Mouse (Mus musculus) liver, adult 2 months (tissue): ENCODE data around the gene Pcnx2. TPM values are rescaled to one million over a fixed set of nuclear protein-coding genes. Genes with fewer than 3 reads are reported as not detected.
A peak's percentile ranks its signal among the peaks of the same experiment; 100 is the strongest.

ENCODE experiments used
- DNase-seq: peaks from one replicate; pipeline ENCODE4 v3.0.0-alpha.2; 2011; ENCODE audit warnings: low read depth, low spot score; ENCODE audit errors: extremely low read depth
- H3K27ac ChIP-seq: fragments of 200-500 bp; replicated peaks from 2 replicates; pipeline ENCODE4 v1.5.1; 2012; ENCODE audit warnings: low read depth, mild to moderate bottlenecking, control low read depth, inconsistent platforms, low read length; ENCODE audit not compliant: insufficient read depth
- H3K27me3 ChIP-seq: fragments of 200-500 bp; 2 replicates; pipeline ENCODE4 v1.6.1; 2012; ENCODE audit warnings: mild to moderate bottlenecking, moderate library complexity, low read length, inconsistent platforms; ENCODE audit not compliant: control insufficient read depth, insufficient read depth
- H3K36me3 ChIP-seq: fragments of 200-500 bp; 2 replicates; pipeline ENCODE4 v1.6.1; 2012; ENCODE audit warnings: low read length, inconsistent platforms; ENCODE audit not compliant: control insufficient read depth, insufficient read depth
- H3K4me1 ChIP-seq: fragments of 200-500 bp; 2 replicates; pipeline ENCODE4 v1.6.1; 2011; ENCODE audit warnings: low read length; ENCODE audit not compliant: control insufficient read depth, insufficient read depth
- H3K4me3 ChIP-seq: fragments of 200-500 bp; 2 replicates; pipeline ENCODE4 v1.5.1; 2011; ENCODE audit warnings: low read depth, mild to moderate bottlenecking, control low read depth, low read length, moderate library complexity; ENCODE audit not compliant: insufficient read depth
- H3K79me2 ChIP-seq: fragments of 200-500 bp; 2 replicates; pipeline ENCODE4 v1.6.1; 2012; ENCODE audit warnings: inconsistent platforms, mild to moderate bottlenecking, low read length, moderate library complexity; ENCODE audit not compliant: control insufficient read depth, insufficient read depth
- H3K9ac ChIP-seq: fragments of 200-500 bp; 2 replicates; pipeline ENCODE4 v1.6.1; 2012; ENCODE audit warnings: low read depth, mild to moderate bottlenecking, control low read depth, inconsistent platforms, low read length
- CTCF ChIP-seq: fragments of 200-500 bp; IDR thresholded peaks from 2 replicates; pipeline ENCODE4 v1.5.1; 2011; ENCODE audit warnings: low read depth, low read length, control low read depth
- POLR2A ChIP-seq: fragments of 200-500 bp; IDR thresholded peaks from 2 replicates; pipeline ENCODE4 v1.6.1; 2011; ENCODE audit warnings: low read length, control low read depth; ENCODE audit not compliant: insufficient read depth; ENCODE audit errors: extremely low read depth
- WGBS: fragments of 180-500 bp; shearing (Covaris S2); methylation state at CpG from one replicate; pipeline ENCODE4 v1.1.7; 2018; 5-methylcytosine and 5-hydroxymethylcytosine counted together
- polyA plus RNA-seq: library from polyadenylated mRNA; depleted of rRNA; stranded (reverse); fragments of >200 nt; gene quantifications from 2 replicates; pipeline ENCODE4 v1.2.3, GENCODE M21; 2012
- total RNA-seq: library from RNA; depleted of rRNA; stranded (reverse); fragments of >200 nt; gene quantifications from 2 replicates; pipeline ENCODE4 v1.2.3, GENCODE M21; 2014

The Pcnx2 gene
- total and polyA plus RNA-seq, 2 experiments, result 0.05 TPM; not detected in 1

DNA sequence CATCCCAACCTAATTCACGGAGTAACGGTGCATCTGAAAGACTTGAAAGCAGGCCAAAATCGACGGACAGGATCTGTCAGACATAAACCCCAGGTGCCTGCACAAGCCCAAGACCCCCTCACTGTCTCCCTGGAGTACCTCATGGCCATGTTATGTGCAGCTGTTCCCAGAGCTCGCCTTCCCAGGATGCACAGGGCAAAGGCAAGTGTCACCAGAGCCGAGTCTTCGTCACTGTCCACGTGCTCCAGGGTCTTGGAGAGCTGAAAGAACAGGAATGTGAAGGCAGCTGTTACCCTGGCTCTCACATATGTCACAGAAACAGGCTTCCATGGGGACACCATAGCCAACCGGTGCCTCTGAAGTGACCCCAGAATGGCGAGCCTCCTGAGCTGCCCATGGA is 130.0 kb downstream of the Pcnx2 start:
- no peak for TF ChIP-seq POLR2A
- TF ChIP-seq CTCF, result no peak
- no peaks in the 10 kb centered on the region for H3K27me3 ChIP-seq
- 96% methylated on average over 10 of the region's 10 CpGs for WGBS
- H3K9ac ChIP-seq, result no peak overlapping the region
- no peak overlapping the region for H3K4me3 ChIP-seq
- H3K79me2 ChIP-seq, result no peaks in the 10 kb centered on the region
- H3K4me1 ChIP-seq, result no peaks in the 10 kb centered on the region
- no peak for DNase-seq
- no peak overlapping the region for H3K27ac ChIP-seq
- no peaks in the 10 kb centered on the region for H3K36me3 ChIP-seq

DNA sequence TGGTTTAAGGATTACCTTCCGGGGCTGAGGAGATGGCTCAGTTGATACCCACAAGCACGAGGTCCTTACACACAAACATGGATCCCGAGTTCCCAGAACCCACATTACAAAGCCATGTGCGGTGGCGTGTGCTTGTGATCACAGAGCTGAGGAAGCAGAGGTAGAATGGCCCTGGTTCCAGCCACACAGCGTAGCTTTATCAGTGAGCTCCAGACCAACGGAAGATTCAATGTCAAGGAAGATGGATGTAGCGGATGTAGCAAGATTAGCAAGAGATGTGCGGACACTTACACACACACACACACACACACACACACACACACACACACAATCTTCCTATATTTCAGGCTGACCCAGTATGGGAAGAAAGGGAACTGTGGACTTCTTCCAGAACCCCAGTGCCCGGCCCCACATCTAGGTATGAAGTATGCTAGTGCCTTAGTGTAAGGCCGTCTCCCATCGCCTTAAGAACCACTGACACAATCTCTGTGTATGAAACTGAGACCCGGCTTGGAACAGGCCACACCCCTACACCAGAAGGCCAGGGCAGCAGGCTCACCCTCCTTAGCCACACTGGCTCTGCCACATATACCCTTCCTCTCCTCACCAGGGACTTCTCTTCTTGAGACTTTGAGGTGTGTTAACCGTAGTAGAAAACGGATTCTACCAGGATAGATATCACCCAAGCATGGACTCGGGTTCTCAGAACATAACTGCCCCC is 134.9 kb downstream of the Pcnx2 start:
- H3K27me3 ChIP-seq, result no peaks in the 10 kb centered on the region
- DNase-seq, result no peak
- H3K27ac ChIP-seq, result no peak overlapping the region
- WGBS, result 91% methylated on average over 16 of the region's 16 CpGs
- TF ChIP-seq CTCF, result no peak
- TF ChIP-seq POLR2A, result no peak
- no peak overlapping the region for H3K9ac ChIP-seq
- no peak overlapping the region for H3K4me3 ChIP-seq
- no peaks in the 10 kb centered on the region for H3K79me2 ChIP-seq
- H3K36me3 ChIP-seq, result no peaks in the 10 kb centered on the region
- H3K4me1 ChIP-seq, result no peaks in the 10 kb centered on the region

DNA sequence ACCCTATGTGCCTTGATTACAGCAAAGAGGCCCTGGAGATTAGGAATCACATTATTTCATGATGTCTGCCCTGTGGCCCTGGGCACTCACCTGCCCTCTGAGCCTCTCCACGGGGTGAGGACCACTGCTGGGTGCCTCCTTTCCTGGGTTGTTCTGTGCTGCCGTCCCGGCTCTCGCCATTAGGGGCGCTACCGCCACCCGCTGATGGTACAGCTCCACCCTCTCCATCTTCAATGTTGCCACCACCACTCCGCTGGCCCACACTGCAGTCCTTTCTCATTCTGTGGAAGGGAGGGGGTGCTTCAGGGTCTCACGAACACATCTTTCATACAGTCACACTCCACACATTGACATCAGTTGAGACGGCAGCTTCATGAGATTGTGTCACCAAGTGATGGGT is 139.1 kb downstream of the Pcnx2 start:
- TF ChIP-seq POLR2A, result no peak
- peak; percentile 56; the same call in 1 of the 2 replicates for TF ChIP-seq CTCF

DNA sequence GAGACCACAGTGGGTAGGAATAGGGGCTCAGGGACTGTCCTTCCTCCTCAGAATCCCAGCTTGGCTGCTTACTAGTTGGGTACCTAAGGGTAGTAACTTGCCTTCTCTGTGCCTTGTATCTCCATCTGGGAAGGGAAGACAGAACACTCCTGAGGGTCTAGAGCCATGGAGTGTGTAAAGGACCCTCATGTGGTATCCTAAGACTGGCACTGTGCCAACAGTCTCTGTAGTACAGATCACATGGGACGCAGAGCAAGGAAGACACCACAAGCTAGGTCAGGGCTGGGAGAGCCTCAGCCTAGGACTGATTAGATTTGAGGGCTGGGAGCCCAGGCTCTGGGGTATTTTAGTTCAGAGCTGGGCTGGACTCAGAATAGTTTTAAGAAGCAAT is 141.0 kb downstream of the Pcnx2 start:
- TF ChIP-seq POLR2A, result no peak
- TF ChIP-seq CTCF, result no peak
- Histone ChIP-seq H3K4me1 (no peaks in the 10 kb centered on the region), H3K27me3 (no peaks in the 10 kb centered on the region), H3K4me3 (no peak overlapping the region), H3K9ac (no peak overlapping the region), H3K27ac (no peak overlapping the region), H3K79me2 (no peaks in the 10 kb centered on the region), H3K36me3 (no peaks in the 10 kb centered on the region)
- DNase-seq, result no peak
- WGBS, result 69% methylated on average over 1 of the region's 1 CpGs

More for the DNA sequence above, 139.1 kb downstream of the Pcnx2 start:
- H3K4me3 ChIP-seq, result no peak overlapping the region
- DNase-seq, result no peak
- WGBS, result 64% methylated on average over 10 of the region's 10 CpGs
- H3K27me3 ChIP-seq, result no peaks in the 10 kb centered on the region
- H3K79me2 ChIP-seq, result no peaks in the 10 kb centered on the region
- no peak overlapping the region for H3K9ac ChIP-seq
- H3K36me3 ChIP-seq, result no peaks in the 10 kb centered on the region
- H3K4me1 ChIP-seq, result no peaks in the 10 kb centered on the region
- H3K27ac ChIP-seq, result no peak overlapping the region

DNA sequence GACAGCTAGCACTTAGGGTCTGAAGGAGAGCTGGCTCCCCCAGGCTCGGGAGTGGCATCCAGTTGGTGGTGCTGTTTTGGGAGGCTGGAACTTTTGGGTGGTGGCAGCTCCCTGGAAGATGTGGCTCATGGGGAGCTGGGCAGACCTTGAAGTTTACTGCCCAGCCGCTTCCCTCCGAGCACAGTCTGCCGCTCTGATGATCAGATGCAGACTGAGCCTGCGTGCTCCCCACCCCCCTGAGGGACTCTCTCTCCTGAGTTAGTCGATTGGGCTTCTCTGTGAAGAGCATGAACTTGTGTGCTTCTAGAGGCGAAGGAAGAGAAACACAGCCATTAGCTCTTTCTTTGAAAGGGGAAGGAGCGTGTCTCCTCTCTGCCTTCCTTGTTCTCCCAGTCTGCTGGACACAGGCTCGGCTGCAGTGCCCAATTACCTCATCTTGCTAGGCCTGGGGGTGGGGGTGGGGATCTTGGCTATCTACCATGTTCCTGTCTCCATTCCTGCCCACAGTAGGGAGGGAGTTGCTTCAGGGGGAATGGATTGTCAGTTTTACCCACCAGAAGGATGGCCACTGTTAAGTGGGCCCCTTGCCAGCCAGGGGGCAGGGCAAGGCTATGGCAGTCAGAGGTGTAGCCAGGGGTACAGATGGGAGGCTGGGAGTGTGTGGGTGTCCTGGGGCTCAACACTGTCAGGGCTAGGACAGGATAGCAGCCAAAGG is 141.6 kb downstream of the Pcnx2 start:
- Histone ChIP-seq H3K79me2 (no peaks in the 10 kb centered on the region), H3K27ac (no peak overlapping the region), H3K9ac (no peak overlapping the region), H3K4me1 (no peaks in the 10 kb centered on the region), H3K36me3 (no peaks in the 10 kb centered on the region), H3K4me3 (no peak overlapping the region), H3K27me3 (no peaks in the 10 kb centered on the region)
- TF ChIP-seq POLR2A (no peak), CTCF (no peak)
- DNase-seq, result peak; percentile 4
- 71% methylated on average over 9 of the region's 9 CpGs for WGBS

DNA sequence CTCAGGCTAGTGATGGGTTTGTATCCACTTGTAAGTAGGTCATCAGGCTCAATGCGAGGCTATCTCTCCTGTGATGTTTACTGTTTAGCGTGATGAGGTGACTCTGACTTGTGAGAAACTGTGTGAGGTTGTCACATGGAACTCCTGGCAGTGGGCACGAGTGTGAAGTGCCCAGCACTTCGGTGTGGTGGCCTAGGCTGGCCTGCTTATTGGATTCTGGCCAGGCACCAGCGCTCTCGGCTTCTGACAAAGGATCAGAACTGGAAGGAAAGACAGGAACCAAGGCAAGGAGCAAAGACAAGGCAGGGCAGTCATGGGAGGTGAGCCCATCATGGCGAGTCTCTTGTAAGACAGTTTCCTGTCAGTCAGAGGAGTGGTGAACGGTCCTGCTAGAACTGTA is 142.2 kb downstream of the Pcnx2 start:
- H3K4me1 ChIP-seq, result no peaks in the 10 kb centered on the region
- no peaks in the 10 kb centered on the region for H3K27me3 ChIP-seq
- no peak overlapping the region for H3K27ac ChIP-seq

More for the DNA sequence above, 142.2 kb downstream of the Pcnx2 start:
- DNase-seq, result no peak
- TF ChIP-seq POLR2A (no peak), CTCF (no peak)
- H3K79me2 ChIP-seq, result no peaks in the 10 kb centered on the region
- H3K4me3 ChIP-seq, result no peak overlapping the region
- no peaks in the 10 kb centered on the region for H3K36me3 ChIP-seq
- 81% methylated on average over 8 of the region's 8 CpGs for WGBS
- no peak overlapping the region for H3K9ac ChIP-seq
